Mouse (Mus musculus): ENCODE measurements around the gene Anln. TPM values are rescaled to one million over a fixed set of nuclear protein-coding genes. Genes with fewer than 3 reads are reported as not detected.
"Not testable (repeated sequence)": the region's sequence is repeated elsewhere in the genome, so short reads cannot be mapped to it uniquely, and the experiment has no call there.

The Anln gene
- polyA plus RNA-seq (2017; shearing (Covaris generic)) = 10 to 100 TPM in 1 of 3 experiments, 1 to 10 TPM in 1, under 1 TPM in 1; 0.87 to 12.0 (median 1.3) TPM

DNA sequence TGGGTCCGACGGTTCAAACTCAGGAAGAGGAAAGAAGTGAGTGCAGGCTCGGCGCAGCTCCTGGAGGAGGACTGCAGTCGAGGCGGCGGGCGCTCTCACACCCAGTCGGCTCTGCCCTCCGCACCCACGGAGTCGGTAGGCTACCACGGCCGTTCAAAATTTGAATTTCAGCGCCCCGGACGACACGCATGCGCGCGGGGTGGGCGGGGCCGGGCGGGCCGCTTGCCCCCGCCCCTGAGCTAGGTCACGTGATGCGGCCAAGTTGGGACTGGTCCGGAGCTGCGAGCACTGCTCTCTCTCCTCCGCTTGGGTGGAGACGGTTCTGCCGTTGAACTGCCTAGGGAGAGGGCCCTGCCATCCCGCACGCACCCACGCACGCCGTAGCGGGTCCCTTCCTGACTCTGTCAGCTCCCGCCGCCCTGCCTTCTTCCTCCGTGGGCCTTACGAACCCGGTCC lies at the start of gene Anln:
TSS of gene Anln (minus strand) at position 168 of the 456 bp plus-strand sequence.
- ATAC-seq = peak; percentile 93

DNA sequence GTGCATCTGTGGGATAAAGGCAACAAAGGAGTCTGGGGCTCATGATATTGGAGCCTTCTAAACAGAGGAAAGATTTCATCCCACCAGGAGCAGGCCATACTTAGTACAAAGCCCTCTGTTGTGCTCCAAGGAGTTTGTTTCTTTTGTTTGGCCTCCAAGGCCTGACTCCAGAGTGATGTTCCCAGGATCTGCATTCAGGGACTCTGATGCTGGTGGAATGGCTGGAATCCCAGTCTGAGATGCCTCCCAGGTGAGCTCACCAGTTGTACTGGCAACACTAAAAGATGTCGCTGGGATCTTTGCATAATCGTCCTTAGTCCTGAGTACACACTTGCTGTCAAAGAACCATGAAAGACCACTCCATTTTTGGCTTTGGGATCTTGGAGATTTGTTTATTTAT lies 45.1 kb upstream of the Anln start:
- no peak for ATAC-seq

DNA sequence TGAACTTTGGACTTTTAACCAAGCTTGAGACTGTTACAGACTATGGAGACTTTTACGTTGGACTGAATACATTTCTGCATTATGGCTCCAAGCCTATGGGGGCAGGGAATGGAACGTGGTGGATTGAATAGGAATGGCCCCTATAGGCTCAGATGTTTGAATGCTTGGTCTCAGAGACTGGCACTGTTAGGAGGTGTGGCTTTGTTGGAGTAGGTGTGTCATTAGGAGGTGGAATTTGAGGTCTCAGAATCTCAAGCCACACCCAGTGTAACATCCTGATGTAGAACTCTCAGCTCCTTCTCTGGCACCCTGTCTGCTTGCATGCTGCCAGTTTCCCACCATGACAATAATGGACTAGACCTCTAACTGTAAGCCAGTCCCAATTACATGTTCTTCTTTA lies 44.2 kb upstream of the Anln start:
- no peak for ATAC-seq

DNA sequence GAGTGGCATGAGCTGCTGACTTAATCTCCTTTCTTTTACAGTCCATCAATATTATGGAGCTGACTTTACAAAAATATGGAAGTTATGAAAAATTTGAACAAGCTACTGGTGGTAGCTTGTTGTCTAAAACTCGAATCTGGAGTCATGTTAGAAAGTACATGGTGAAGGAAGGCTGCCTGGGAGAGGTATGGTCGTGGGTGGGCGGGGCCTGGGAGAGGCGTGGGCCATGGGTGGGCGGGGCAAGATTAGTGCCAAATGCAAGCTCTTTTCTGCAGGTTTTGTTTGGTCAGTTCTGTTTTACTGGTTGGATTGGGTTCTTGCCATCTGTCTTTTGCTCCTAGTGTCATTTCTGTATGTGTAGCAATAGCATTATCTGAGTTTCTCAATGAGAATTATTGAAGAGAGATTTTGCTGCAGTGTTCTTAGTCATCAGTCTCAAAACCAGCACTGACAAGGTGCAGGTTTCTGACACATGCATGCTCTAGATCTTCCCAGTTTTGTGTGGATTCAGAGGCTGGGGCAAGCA lies 41.4 kb upstream of the Anln start:
- ATAC-seq = no peak

DNA sequence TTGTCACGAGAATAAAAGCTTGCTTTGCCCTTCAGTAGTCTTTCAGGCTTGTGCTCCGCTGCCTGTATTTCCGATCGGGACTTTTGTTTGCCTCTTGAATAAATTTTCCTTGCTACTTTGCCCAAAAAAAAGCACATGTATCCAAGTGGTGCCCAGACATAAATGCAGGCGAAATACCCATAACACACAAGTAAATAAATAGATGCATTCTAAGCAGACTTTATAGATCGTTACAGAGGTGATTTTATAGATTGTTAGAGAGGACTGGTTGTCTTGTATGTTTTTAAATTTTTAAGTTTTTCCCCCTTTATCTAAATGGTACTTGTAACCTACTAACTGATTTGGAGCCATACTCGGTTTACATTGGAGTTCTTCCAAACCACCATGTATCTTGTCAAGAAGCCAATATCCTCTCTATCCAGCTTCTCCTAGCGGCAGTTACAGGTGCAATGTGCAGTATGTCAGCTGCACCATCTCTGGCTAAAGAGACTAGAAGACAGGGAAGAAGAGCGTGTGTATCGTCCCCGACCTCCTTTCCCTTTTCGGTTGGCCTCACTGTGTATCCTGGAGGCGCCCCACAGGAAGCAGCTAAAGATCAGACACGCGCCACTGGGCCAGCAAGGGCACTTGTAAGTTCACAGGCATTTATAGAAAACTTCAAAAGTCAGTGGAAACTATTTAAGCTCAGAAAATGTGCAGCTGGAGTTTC lies 40.7 kb upstream of the Anln start:
- peak; percentile 67 for ATAC-seq

DNA sequence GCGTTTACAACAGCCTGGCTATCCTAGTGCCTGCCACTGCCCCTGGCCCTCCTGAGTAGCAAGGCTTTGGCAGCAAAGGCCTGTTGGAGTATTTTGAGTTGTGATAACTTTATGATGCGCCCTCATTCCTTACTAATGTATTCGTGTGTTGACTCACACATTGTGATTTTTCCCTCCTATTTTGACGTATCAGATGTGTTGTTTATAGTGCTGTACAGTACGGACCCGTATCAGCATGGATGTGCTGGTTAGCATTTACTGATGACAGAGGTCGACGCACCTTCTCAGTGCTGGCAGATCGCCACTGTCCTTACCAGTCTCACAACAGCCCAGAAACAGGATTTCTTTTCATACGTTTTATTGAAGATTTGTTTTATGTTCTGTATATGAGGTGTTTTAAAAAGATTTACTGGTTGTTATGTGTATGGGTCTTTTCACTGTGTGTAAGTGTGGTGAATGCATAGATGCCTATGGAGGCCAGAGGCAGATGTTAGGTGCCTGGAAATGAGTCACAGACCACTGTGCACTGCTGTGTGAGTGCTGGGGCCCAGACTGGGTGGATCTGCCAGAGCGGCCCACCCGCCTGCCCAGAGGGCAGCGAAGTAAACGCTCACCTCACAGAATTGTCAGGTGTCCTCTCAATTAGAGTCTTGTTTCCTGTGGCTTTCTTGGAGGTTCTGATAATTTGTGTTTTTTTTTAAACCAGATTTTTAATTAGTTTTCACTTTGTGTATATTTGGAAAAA lies 39.9 kb upstream of the Anln start:
- no peak for ATAC-seq

DNA sequence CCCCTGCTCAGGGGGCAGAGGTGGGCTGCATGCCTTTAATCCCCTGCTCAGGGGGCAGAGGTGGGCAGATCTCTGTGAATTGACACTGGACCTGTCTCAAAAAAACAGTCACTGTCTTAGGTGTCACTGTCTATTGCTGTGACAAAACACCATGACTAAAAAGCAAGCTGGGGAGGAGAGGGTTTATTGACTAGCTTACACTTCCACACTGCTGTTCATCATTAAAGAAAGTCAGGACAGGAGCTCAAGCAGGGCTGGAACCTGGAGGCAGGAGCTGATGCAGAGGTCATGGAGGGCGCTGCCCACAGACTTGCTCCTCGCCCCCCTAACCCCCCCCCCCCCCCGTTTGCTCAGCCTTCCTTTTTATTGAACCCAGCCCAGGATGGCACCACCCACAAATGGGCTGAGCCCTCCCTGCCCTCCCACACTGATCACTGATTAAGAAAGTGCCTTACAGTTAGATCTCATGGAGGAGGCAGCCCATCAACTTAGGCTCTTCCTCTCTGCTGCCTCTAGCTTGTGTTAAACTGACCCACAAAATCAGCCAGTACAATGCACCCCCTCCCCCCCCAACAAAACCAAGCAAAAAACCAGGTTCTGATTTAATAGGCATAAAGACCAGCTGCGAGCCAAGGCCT lies 39.2 kb upstream of the Anln start:
- no peak for ATAC-seq

DNA sequence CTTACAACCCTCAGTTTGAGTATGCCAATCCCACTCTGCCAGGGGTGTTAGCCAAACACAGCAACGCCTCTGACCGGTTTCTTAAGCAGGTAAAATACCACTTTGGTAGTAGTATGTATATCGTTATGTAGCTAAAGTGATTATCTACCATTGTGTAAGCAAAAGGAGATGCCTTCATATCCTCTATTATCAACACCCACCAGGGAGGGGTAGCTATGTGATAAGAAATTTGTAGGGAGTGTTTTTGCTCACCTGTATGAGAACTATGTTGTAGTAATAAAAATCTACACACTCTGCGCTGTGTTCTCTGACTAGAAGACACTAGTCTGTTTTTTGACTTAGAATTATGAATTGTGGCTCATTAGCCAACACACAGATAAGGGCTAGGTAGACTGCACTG lies 35.7 kb upstream of the Anln start:
- no peak for ATAC-seq

DNA sequence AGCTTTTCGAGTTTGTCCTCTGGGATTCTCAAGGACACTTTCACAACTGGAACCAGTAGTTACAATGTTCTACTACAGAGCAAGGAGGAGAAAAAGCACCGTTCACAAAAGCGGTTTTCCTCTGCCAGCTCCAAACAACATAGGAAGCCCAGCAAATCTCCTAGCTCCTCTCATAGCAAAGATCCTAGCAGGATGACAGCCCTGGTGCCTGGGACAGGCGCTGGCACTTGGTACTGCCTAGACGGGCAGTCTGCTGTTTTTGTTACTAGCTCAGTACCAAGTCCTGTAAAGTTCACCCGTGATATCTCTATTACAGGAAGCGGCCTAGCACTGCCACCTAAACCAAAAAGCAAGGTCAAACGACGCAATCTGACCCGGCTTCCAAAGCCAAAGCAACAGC lies 35.2 kb upstream of the Anln start:
- ATAC-seq = no peak

DNA sequence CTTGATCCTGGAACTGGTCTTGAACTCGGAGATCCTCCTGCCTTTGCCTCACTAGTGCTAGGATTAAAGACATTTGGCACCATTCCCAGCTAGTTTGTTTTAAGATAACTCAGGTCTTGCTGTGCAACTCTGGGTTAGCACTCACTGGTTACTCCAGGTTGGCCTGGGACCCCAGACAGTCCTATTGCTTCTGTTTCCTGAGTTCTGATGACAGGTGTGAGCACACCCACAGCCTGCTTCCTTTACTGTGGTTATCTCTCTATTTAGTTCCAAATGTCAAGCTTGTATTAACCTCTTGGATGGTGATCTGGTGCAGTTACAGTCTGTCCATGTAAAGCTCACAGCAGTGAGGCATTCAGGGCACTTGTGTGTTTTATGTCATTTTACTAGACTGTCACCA lies 34.5 kb upstream of the Anln start:
- no peak for ATAC-seq

DNA sequence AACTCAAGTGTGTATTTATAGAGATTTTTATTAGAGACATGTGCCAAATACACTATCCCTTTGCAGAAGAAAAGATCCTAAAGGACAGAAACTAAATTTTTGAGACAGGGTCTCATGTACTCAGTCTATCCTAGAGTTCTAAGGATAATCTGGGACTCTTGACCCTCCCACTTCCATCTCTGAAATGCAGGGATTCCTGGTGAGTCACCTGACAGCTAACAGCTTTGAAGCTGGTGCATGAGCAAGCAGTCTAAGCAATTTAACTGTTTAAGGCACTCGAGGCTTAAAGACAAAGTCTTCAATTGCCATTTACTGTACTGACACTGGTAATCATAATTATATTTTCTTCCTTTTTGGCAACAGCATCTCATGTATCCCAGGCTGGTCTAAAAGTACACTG lies 33.6 kb upstream of the Anln start:
- no peak for ATAC-seq

DNA sequence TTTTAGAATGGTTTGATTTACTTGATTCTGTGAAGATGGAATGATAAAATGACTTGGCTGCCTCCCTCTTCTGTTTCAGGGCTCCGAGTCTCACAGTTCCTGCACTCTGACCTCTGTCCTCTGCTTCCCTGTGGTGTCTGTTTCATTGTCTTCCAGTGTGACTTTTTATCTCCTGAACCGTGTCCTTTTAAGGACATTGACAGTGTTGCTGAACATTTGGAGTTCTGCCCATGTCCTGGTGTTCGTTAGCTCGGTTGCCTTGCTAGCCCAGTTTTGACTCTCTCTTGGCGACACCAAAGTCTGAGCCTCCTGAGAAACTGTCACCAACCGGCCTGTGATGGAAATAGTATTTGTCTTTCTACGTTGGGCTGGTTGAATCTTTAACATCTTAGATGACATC lies 31.5 kb upstream of the Anln start:
- ATAC-seq = no peak

DNA sequence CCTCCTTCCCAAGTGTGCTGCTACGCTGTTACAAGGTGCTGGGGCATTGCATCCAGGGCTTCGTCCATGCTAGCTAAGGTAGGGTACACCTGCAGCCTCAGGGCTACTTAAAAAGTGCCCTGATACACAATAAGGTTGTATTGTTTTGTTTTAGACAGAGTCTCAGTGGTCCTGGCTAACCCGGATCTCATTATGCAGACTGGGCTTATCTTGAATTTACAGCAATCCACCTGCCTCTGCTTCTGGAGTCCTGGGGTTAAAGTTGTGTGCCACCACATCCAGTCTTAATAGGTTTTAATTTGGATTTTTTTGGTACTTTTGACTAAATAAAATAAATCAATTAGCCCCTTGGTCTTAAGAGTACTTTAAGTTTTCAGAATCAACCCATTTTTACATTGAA lies 30.9 kb upstream of the Anln start:
- ATAC-seq = no peak

DNA sequence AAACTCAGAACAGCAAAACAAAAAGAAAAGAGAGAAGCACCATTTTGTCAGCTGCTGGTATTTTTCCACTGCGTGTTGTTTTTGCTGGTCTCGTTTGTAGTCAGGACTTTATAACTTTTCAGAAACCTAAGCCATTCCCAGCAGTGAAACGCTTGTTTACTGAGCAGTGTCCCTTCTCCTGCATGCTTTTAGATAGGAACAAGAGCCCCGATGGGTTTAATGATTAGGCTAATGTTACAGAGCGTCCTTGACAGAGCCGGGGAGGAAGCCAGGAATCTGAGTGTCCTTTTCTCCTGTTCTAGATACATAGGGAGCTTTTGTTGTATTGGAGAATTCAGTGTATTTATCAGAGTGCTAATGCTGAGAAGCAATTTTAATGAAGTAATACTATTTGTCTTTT lies 28.6 kb upstream of the Anln start:
- no peak for ATAC-seq

DNA sequence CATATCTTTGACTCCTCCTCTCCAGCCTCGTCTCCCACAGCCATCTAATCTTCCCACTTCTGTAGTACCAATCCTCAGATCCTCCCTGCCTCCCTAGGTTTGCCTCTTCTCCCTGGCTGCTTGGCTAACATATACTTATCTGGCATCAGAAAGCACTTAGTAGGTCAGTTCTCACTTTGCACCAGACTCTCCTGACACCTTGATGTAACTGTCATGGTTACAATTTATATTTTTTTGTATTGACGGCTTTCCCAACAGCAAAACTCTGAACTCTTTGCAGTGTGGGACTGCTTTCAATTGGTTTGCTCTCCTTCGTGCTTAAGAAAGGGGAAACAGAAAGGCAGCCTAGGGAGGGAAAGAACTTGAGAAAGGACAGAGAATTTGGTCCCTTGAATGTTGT lies 27.2 kb upstream of the Anln start:
- no peak for ATAC-seq

DNA sequence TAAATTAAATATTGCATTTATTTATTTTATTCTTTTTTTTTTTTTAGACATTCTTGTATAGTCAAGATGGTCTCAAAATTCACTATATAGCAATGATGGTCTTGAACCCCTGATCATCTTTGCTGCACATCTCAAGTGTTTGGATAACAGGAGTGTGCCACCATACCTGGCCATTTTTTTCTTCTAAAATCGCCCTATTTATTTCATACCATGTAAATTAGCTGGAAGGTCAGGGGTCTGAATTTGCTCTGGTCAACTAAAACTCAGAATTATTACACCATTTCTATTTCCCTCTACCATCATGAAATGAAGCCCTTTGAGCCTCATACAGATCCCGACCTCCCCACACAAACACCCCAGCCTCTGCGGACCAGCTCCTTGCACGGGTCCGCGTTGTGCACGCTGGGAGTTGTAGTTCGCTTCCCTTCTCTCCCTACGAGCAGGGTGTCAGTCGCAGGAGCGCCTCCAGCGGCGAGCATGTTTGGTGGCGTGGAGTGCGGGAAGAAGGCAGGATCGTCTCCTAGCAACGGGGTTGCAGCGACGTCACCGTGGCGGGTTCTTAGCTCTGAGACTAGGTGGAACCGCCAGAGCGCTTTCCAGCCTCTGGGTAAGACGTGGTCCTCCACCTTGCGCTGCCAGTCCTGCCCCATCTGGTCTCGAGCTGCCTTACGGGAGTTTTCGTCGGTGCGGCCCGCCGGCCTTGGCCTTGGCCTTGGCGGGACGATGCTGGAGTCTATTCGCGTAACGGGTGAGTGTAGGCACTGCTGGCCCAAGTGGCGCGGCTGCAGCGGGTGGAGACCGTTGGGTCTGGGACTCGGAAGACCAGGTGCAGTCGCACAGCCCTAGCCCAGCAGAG lies 22.2 kb upstream of the Anln start, which contains the start of gene 9530077C05Rik:
TSS of gene 9530077C05Rik (plus strand) at position 512 of the 856 bp plus-strand sequence.
- ATAC-seq = peak; percentile 100

DNA sequence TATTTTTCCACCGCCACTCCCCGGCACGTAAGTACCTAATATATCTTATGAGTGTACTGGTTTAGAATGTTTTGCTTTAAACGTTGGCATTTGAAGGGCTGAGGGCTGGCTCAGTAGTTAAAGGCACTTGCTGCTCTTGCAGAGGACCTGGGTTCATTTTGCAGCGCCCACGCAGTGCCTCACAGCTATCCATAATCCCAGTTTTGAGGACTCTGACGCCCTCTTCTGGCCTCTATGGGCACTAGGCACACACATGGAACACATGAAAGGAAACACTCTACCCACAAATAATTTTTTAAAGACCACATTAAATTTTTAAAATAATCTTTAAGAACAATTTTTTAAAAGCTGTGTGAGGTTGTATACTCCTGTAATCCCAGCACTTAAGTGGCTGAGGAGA lies 20.5 kb upstream of the Anln start:
- no peak for ATAC-seq

DNA sequence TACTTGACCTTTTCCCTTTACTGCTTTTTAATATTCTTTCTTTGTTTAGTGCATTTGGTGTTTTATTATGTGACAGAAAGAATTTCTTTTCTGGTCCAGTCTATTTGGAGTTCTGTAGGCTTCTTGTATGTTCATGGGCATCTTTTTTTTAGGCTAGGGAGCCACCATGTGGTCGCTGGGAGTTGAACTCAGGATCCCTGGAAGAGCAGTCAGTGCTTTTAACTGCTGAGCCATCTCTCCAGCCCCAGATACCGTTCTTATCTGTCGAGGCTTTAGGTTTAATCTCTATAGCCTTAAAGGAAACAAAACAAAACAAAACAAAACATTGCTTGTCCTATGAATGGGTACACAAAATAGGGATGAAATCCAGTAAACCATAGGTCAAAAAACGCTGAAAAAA lies 19.4 kb upstream of the Anln start:
- ATAC-seq = not testable (repeated sequence)

DNA sequence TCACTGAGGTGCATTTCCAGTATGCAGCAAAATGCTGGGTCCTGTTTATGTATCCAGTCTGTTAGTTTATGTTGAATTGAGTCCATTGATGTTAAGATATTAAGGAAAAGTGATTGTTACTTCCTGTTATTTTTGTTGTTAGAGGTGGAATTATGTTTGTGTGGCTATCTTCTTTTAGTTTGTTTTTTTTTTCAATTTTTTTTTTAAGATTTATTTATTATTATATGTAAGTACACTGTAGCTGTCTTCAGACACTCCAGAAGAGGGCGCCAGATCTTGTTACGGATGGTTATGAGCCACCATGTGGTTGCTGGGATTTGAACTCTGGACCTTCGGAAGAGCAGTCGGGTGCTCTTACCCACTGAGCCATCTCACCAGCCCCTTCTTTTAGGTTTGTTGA lies 18.6 kb upstream of the Anln start:
- ATAC-seq = not testable (repeated sequence)

DNA sequence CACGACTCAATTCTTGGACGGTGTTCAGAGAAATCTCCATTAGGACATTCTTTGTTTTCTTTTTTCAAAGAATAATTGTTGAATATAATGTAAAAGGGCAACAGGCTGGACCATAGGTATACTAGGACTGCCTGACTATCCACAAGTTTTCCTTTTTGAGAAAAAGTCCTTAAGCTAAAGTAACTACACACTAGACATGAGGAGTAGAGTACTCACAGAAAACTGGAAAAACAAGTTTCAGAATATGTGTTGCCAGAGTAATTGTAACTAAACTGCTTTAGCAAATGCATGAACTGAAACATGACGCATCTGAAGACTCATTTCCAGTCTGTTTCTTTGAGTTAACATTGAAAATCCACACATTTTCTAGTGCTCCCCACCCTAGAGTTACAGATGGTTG lies 16.4 kb upstream of the Anln start:
- no peak for ATAC-seq

DNA sequence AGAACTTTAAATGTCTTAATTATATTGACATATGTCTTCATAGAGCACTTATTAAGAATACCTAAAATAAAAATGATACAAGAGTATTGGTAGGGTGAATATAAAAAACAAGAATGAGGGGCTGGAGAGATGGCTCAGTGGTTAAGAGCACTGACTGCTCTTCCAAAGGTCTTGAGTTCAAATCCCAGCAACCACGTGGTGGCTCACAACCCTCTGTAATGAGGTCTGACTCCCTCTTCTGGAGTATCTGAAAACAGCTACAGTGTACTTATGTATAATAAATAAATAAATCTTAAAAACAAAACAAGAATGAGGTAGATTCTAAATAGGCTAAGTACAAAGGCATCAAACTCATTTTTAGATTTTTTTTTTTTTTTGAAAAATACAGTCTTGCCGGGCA lies 14.5 kb upstream of the Anln start:
- not testable (repeated sequence) for ATAC-seq

DNA sequence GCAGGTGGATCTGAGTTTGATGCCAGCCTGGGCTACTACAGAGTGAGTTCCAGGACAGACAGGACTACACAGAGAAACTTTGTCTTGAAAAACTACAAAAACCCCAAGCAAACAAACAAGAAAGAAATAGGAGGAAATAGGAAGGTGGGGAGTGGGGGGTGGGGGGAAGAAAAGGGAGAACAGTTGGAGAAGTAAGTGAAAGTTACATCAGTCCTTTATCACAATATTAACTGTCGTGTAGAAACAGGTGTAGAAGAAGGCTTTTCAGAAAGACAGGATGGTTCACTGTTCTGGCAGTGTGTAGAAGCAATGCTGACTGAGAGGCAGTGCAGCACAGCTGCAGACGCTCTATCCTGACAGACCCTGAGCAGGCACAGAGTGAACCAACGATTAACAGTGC lies 14.0 kb upstream of the Anln start:
- ATAC-seq = no peak
